Mouse (Mus musculus) right cerebral cortex, postnatal 4 days (tissue): Measurements from ENCODE around the gene Pramel7.
A peak's percentile ranks its signal among the peaks of the same experiment; 100 is the strongest.
"Not testable (repeated sequence)": the region's sequence is repeated elsewhere in the genome, so short reads cannot be mapped to it uniquely, and the experiment has no call there.

Experiments used
- DNase-seq: peaks from one replicate; pipeline ENCODE4 v3.0.0-alpha.2; 2022

Gene Pramel7

DNA sequence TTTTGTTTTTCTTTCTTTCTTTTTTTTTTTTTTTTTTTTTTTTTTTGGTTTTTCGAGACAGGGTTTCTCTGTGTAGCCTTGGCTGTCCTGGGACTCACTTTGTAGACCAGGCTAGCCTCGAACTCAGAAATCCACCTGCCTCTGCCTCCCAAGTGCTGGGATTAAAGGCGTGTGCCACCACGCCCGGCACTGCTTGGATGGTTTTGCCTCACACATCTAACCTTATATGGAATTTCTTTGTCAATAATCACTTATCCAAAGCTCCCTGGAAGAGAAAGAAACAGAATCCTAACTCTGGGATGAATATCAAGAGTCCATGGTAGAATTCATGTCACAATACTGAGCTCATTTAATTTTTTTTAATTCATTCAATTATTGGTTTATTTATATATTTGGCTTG, at the start of gene Pramel7:
Pramel7 (minus strand) TSS at position 101 of the 400 bp plus-strand sequence.
- DNase-seq, result not testable (repeated sequence)

DNA sequence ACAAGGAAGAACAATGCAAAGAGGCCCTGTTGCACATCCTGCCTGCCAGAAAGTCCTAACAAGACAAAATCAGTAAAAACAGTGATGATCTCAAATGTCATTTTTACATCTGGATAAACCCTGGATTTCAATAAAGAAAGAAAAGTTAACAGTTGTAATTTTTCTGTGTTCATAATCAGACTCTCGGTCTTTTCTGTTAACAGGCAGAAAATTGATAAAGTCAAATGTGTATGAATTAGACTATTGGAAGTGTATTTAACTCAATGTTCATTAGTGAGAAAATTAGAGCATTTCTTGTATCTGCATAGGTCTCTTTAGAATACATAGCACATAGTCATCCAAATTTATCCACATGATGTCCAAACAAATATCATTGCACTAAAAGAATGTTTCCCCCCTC, 48.5 kb upstream of the Pramel7 start, which contains the start of gene Olfr1128:
Olfr1128 (minus strand) TSS at position 101 of the 400 bp plus-strand sequence.
- DNase-seq, result no peak

DNA sequence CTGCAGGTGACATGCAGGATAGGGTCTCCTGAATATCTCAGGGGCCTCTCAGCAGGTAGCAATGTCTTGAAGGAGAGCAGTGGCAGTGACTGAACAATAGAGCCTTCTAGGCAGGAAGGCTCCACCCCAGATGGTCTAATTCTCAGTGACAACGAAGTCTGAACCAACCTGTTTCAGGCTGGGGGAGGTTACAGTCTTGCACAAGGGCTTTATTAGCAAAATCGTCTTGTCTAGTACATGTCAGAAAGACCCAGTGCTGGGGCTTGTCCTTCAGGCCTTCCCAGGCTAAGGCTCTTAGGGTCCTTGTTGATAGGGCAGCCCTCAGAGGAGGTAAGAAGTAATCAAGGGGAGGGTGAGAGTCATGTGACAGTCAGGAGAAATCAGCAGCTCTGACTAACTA, 37.9 kb upstream of the Pramel7 start:
- no peak for DNase-seq

DNA sequence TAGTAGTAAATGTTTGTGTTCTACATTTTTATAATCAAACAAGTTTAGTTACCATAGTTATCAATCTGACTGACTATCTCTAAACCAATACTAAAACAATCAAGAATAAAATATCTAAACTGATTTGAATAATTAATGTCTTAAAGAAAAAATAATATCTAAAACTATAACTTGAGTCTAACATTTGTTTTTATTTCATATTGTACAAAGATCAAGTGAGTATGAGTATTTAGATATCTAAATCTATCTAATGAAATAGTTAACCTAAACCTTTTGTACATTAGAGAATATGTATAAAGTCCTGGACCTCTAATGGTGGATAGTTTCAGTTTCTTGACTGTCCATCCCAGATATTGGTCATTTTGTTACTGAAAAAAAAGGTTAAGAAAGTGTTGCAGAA, 34.6 kb upstream of the Pramel7 start, which contains the start of gene Olfr153:
Olfr153 (plus strand) TSS at position 301 of the 400 bp plus-strand sequence.
- no peak for DNase-seq

DNA sequence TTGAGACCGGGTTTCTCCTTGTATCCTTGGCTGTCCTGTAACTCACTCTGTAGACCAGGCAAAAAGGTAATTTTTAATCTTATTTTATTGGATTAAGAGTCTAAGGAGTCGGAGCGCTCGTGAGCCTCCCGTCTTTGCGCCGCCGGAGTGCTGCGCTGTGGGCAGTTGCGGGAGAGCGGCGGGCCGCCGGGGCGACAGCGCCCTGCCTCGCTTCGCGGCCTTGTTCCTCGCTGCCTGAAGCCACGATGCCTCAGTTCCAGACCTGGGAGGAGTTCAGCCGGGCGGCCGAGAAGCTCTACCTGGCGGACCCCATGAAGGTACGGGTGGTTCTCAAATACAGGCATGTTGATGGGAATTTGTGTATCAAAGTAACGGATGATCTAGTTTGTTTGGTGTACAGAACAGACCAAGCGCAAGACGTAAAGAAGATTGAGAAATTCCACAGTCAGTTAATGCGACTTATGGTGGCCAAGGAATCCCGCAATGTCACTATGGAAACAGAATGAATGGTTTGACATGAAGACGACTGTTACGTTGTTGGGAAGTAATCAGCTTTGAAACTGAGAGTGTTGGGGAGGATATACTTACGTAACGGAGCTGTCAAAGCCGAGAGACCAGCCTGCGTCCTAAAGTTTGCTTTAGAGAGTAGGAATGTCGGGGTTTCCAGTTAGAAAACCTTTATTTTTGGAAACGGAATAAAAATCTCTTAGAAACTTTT, 29.2 kb upstream of the Pramel7 start:
- DNase-seq, result peak; percentile 1

DNA sequence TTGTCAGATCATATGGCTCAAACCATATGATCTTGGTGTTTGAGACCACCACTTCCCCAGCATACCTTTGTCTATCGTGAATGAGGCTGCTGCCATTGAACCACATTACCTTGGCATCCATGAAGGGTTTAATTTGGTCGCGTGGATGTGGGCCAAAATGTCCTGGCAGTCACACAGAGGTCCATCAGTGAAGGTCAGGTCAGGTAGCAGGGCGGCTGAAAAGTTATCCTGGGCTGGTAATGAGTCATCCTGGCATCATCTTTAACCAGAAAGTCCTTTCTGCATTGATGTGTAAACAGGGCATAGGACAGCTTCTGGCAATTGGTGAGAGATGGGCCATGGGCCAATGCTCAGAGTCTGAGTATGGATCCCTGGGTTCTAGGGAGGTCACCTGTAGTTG, 23.8 kb upstream of the Pramel7 start:
- no peak for DNase-seq

DNA sequence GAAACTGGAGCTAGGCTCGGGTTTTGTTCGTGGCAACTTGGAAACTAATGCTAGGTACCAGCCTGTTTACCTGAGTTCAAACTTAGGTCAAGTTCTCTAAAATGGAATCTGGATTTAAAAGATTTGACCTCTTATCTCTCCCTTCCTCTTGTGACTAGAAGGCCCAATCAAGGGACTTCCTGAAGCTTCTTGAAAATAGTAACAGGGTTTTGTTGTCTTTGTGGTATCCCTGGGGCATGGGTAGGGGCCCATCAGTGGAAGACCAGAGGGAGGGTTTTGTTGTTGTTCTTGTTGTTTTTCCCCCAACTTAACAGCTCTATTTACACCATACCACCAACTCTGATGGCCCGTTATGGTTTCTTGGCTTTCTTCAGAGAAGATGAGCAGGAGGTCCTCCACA, 19.7 kb upstream of the Pramel7 start:
- DNase-seq, result no peak

DNA sequence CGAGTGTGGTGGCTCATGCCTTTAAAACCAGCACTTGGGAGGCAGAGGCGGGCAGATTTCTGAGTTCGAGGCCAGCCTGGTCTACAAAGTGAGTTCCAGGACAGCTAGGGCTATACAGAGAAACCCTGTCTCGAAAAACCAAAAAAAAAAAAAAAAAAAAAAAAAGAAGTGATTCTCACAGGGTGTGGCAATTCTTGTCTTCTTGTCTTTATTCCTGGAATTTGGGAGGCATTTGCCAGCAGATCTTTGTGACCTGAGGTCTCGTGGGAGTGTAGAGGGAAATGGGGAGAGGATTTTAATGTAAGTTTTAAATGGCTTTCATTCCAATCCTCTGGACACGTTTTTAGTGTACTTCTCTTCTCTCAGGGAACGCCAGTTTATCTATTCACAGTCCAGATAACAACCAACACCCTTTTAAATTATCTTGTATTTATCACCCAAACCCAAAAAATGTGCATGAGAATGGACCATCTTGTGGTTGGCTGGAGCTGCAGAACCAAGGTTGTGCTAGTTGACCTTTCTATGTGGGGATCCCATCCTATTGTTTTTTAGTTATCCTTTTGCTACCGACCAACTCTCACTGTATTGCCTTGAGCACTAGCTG, 18.7 kb upstream of the Pramel7 start:
- DNase-seq, result no peak

DNA sequence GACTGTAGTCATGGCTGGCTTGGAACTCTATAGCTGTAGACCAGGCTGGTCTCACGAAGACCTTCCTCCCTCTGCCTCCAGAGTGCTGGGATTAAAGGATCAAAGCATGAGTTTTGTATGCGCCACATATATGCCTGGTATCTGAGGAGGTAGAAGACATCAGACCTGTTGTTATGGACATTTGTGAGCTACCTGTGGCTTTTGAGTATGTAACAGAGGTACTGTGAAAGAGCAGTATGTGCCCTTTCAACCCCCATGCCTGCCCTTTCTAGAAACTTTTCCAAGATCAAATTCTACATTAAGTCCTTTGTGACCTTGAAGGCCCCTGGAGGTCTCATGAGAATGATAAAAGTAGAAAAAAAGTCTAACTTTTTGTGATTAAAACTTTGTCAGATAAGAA, 18.2 kb upstream of the Pramel7 start:
- DNase-seq, result no peak

DNA sequence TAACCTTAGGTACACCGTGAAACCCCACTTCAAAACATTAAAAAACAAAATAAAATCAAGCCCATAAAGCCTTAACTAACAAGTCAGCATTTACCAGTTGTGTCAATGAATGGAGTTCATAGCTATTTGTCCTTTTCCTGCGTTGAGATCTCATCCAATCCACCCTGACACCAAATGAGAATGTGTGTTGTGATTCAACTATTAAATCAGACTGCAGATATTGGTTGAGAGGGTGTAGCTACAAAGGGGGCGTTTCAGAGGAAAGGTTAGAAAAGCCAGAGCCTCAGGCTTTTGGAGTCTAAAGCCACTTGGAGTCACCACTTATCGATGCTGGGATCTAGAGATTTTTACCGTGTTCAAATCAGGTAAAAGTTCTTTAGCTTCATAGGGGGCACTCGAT, 9.4 kb upstream of the Pramel7 start, which contains the start of gene Pramel6:
Pramel6 (plus strand) TSS at position 301 of the 400 bp plus-strand sequence.
- DNase-seq, result no peak

DNA sequence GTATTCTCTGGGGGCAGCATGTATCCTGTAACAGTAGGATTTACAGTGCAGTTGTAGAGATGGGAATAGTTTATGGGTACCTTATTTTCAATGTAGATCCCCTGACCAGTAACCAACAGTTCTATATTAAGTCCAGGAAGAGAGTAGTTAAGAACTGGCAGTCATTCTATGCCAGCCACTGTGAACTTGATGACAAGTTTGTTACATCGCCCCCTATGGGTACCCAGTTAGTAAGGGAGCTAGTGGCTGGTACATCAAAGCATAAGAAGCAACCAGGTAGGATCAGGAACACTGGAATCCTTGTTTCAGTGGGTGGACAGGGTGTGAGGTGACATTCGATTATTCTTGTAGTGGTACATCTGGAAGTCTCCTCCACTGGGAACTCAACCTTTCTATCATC, 14.6 kb downstream of the Pramel7 start:
- DNase-seq, result no peak

DNA sequence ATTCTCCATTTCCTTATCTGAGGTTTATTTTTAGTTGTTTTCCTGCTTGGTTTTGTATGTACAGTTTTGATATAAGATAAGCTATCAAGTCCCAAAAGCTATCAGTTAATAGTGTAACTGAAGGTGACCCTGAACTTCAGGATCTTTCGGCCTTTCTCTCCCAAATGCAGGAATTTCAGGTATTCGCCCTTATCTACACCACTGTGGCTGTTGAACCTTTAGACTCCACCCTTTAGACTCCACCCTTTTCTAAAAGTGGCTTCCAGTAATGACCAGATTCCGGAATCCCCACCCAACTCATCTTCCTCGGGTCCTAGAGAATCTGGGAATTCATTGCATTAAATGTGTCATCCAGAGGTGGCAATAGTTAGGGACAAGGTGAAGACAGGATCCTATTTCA, 15.7 kb downstream of the Pramel7 start:
- DNase-seq, result no peak

DNA sequence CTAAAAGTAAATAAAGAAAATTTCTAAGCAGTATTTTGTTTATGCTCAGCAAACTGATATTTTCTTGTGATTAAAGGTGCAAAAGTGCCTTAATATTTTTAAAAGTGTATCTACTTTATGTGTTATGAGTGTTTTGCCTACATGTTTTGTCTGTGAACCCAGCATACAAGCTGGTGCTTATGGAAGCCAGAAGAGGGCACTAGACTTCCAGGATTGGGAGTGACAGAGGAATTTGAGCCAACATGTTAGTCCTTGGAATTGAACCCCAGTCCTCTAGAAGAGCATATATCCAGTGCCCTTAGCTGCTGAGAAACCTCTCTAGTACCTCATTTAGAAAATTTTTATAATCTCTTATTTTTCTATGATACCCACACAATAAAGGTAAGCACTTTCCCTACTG, 16.7 kb downstream of the Pramel7 start:
- no peak for DNase-seq

DNA sequence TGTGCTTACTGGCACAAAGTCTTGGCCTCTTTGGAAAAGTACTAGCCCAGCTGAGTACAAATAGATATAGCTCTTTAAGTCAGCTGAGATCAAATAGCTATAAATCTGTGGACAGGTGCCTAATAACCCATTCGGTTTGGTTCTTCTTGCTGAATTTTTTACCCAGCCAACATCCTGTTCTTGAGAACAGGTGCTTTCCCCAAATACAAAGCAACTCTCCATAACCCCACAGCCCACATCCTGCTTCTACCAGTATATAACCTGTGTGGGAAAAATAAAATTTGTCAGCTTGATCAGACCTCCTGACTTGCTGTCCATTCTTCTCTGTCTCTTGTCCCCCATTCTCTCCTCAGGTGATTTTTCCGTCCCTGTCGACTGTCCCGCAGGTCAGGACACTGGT, 35.1 kb downstream of the Pramel7 start:
- no peak for DNase-seq

DNA sequence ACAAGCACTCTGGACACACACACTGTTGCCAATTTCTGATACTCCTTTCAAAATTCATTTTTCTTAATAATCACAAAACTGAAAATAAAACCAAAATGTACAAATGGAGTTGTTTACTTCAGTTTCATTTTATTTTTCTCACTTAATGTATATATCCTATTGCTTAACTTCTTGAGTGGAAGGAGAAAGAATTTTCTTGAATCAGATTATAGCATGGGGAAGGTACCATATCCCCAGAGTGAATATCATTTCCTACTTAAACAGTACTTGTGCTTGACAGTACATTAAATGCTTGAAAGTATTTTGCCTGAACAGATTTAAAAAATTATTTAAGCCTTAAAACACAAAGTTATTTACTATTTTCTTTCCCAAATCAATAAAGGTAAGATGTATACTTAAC, 43.2 kb downstream of the Pramel7 start, which contains the start of gene Olfr1126:
Olfr1126 (plus strand) TSS at position 301 of the 400 bp plus-strand sequence.
- no peak for DNase-seq
